ENCODE assay signal across 16 mouse cellular contexts in genomic region chr8:45774841-45775240, GRCm38 (mm10).
"Had no signal": no experiment of that assay in that cellular context is flagged by ENCODE, and none has a peak within 500 bp of the region (broad histone marks: within the 10 kb centered on the region; RNA-seq: fewer than 3 reads in every experiment).

No protein-coding gene starts in this region.

- H3K4me1 ChIP-seq: neural tube, embryonic 13.5 days; neural tube, embryonic 15.5 days; stomach, embryonic 15.5 days had no signal

- H3K4me3 ChIP-seq: neural tube, embryonic 13.5 days; neural tube, embryonic 15.5 days; stomach, embryonic 15.5 days had no signal

- DNase-seq: retina, postnatal 1 day; right cerebral cortex, adult 18-20 months; right cerebral cortex, postnatal 14 days; right cerebral cortex, postnatal 25 days; right cerebral cortex, postnatal 4 days; spleen, adult 18-20 months; thymus, adult 18-20 months; thymus, adult 2 months; thymus, postnatal 14 days; thymus, postnatal 25 days; thymus, postnatal 36 days; thymus, postnatal 4 days had no signal

- H3K27me3 ChIP-seq: neural tube, embryonic 13.5 days; neural tube, embryonic 15.5 days; stomach, embryonic 15.5 days had no signal

- H3K27ac ChIP-seq: neural tube, embryonic 13.5 days; neural tube, embryonic 15.5 days; stomach, embryonic 15.5 days; stomach, postnatal 0 days had no signal
